Mouse (Mus musculus): ENCODE results near the gene Igsf9. TPM values are rescaled to one million over a fixed set of nuclear protein-coding genes. Genes with fewer than 3 reads are reported as not detected.
A peak's percentile ranks its signal among the peaks of the same experiment; 100 is the strongest.

The Igsf9 gene
- polyA plus RNA-seq (2015; fragmentation: Nextera tagmentation; extraction: Ambion mirVana), result 38.9 TPM in 2 replicates

- peak; percentile 92 for ATAC-seq (ENCODE audit: low FRiP score)
- Histone ChIP-seq H3K27ac (replicated peaks) (peak within 1 kb of the TSS; percentile 60), H3K4me2 (peak within 1 kb of the TSS; percentile 86), H3K9ac (replicated peaks) (peak within 1 kb of the TSS; percentile 65), H3K4me3 (replicated peaks) (peak within 1 kb of the TSS; percentile 69), H3K4me1 (peaks cover 55% of the 10 kb centered on the region), H3K36me3 (no peaks in the 10 kb centered on the region), H3K9me3 (replicated peaks) (no peaks in the 10 kb centered on the region), H3K27me3 (replicated peaks) (no peaks in the 10 kb centered on the region)
- WGBS, result under 1% methylated on average over 37 of the region's 38 CpGs
These were observed at the start of gene Igsf9 for GRCm38 (mm10) chr1:172481540-172482280. Igsf9 (plus strand) TSS chr1:172481788.

GRCm38 (mm10) chr1:172431836-172432586, 49.6 kb upstream of the Igsf9 start:
- ATAC-seq (ENCODE audit: low FRiP score), result no peak
- WGBS, result 49% methylated on average over 4 of the region's 4 CpGs
- Histone ChIP-seq H3K4me3 (replicated peaks) (no peak overlapping the region), H3K4me1 (no peaks in the 10 kb centered on the region), H3K4me2 (no peak overlapping the region), H3K9ac (replicated peaks) (no peak overlapping the region), H3K36me3 (no peaks in the 10 kb centered on the region), H3K27me3 (replicated peaks) (no peaks in the 10 kb centered on the region), H3K9me3 (replicated peaks) (no peaks in the 10 kb centered on the region), H3K27ac (replicated peaks) (no peak overlapping the region)

- H3K4me1 ChIP-seq, result no peaks in the 10 kb centered on the region
- no peaks in the 10 kb centered on the region for H3K27me3 ChIP-seq (replicated peaks)
- H3K4me2 ChIP-seq, result no peak overlapping the region
- no peaks in the 10 kb centered on the region for H3K9me3 ChIP-seq (replicated peaks)
- H3K27ac ChIP-seq (replicated peaks), result no peak overlapping the region
- whole genome bisulfite sequencing, result 90% methylated on average over 3 of the region's 3 CpGs
- ATAC-seq (ENCODE audit: low FRiP score), result no peak
- no peaks in the 10 kb centered on the region for H3K36me3 ChIP-seq
- no peak overlapping the region for H3K4me3 ChIP-seq (replicated peaks)
- no peak overlapping the region for H3K9ac ChIP-seq (replicated peaks)
These were observed 49.0 kb upstream of the Igsf9 start for GRCm38 (mm10) chr1:172432587-172432955.

GRCm38 (mm10) chr1:172433012-172433850, 48.4 kb upstream of the Igsf9 start:
- Histone ChIP-seq H3K36me3 (no peaks in the 10 kb centered on the region), H3K9me3 (replicated peaks) (no peaks in the 10 kb centered on the region), H3K9ac (replicated peaks) (no peak overlapping the region), H3K27me3 (replicated peaks) (no peaks in the 10 kb centered on the region), H3K27ac (replicated peaks) (no peak overlapping the region), H3K4me2 (no peak overlapping the region), H3K4me1 (no peaks in the 10 kb centered on the region), H3K4me3 (replicated peaks) (no peak overlapping the region)
- WGBS, result 89% methylated on average over 20 of the region's 20 CpGs
- no peak for ATAC-seq (ENCODE audit: low FRiP score)

- WGBS, result 79% methylated on average over 4 of the region's 4 CpGs
- no peak overlapping the region for H3K9ac ChIP-seq (replicated peaks)
- H3K27me3 ChIP-seq (replicated peaks), result no peaks in the 10 kb centered on the region
- no peaks in the 10 kb centered on the region for H3K9me3 ChIP-seq (replicated peaks)
- H3K27ac ChIP-seq (replicated peaks), result no peak overlapping the region
- no peak overlapping the region for H3K4me3 ChIP-seq (replicated peaks)
- no peaks in the 10 kb centered on the region for H3K4me1 ChIP-seq
- H3K36me3 ChIP-seq, result no peaks in the 10 kb centered on the region
- H3K4me2 ChIP-seq, result no peak overlapping the region
- no peak for ATAC-seq (ENCODE audit: low FRiP score)
These were observed 47.8 kb upstream of the Igsf9 start for GRCm38 (mm10) chr1:172433851-172434165.

GRCm38 (mm10) chr1:172436785-172437184, 44.8 kb upstream of the Igsf9 start:
- Histone ChIP-seq H3K4me1 (no peaks in the 10 kb centered on the region), H3K4me3 (replicated peaks) (no peak overlapping the region), H3K27me3 (replicated peaks) (no peaks in the 10 kb centered on the region), H3K36me3 (no peaks in the 10 kb centered on the region), H3K27ac (replicated peaks) (no peak overlapping the region), H3K4me2 (no peak overlapping the region), H3K9ac (replicated peaks) (no peak overlapping the region), H3K9me3 (replicated peaks) (no peaks in the 10 kb centered on the region)
- 52% methylated on average over 6 of the region's 6 CpGs for WGBS
- no peak for ATAC-seq (ENCODE audit: low FRiP score)

- Histone ChIP-seq H3K4me1 (peaks cover 3% of the 10 kb centered on the region; the same call in 1 of the 2 replicates), H3K4me2 (no peak overlapping the region), H3K36me3 (no peaks in the 10 kb centered on the region), H3K27ac (replicated peaks) (no peak overlapping the region), H3K9ac (replicated peaks) (no peak overlapping the region), H3K9me3 (replicated peaks) (no peaks in the 10 kb centered on the region), H3K27me3 (replicated peaks) (no peaks in the 10 kb centered on the region), H3K4me3 (replicated peaks) (no peak overlapping the region)
- WGBS, result 88% methylated on average over 2 of the region's 2 CpGs
- no peak for ATAC-seq (ENCODE audit: low FRiP score)
These were observed 43.0 kb upstream of the Igsf9 start for GRCm38 (mm10) chr1:172438621-172439020.

GRCm38 (mm10) chr1:172440521-172440920, 41.1 kb upstream of the Igsf9 start:
- Histone ChIP-seq H3K9me3 (replicated peaks) (no peaks in the 10 kb centered on the region), H3K36me3 (no peaks in the 10 kb centered on the region), H3K4me3 (replicated peaks) (no peak overlapping the region), H3K27me3 (replicated peaks) (no peaks in the 10 kb centered on the region), H3K4me2 (no peak overlapping the region), H3K9ac (replicated peaks) (no peak overlapping the region), H3K27ac (replicated peaks) (no peak overlapping the region), H3K4me1 (peaks cover 4% of the 10 kb centered on the region; the same call in 1 of the 2 replicates)
- WGBS, result 80% methylated on average over 3 of the region's 3 CpGs
- ATAC-seq (ENCODE audit: low FRiP score), result no peak

- peaks cover 4% of the 10 kb centered on the region; the same call in 1 of the 2 replicates for H3K4me1 ChIP-seq
- no peak for ATAC-seq (ENCODE audit: low FRiP score)
- no peak overlapping the region for H3K4me3 ChIP-seq (replicated peaks)
- H3K27me3 ChIP-seq (replicated peaks), result no peaks in the 10 kb centered on the region
- H3K9me3 ChIP-seq (replicated peaks), result no peaks in the 10 kb centered on the region
- H3K9ac ChIP-seq (replicated peaks), result no peak overlapping the region
- no peak overlapping the region for H3K27ac ChIP-seq (replicated peaks)
- H3K4me2 ChIP-seq, result no peak overlapping the region
- 91% methylated on average over 9 of the region's 9 CpGs for WGBS
- no peaks in the 10 kb centered on the region for H3K36me3 ChIP-seq
These were observed 39.6 kb upstream of the Igsf9 start for GRCm38 (mm10) chr1:172441935-172442445.

- Histone ChIP-seq H3K4me3 (replicated peaks) (no peak overlapping the region), H3K9ac (replicated peaks) (no peak overlapping the region), H3K4me2 (no peak overlapping the region), H3K36me3 (no peaks in the 10 kb centered on the region), H3K27me3 (replicated peaks) (no peaks in the 10 kb centered on the region), H3K9me3 (replicated peaks) (no peaks in the 10 kb centered on the region), H3K4me1 (peaks cover 3% of the 10 kb centered on the region; the same call in 1 of the 2 replicates), H3K27ac (replicated peaks) (no peak overlapping the region)
- ATAC-seq (ENCODE audit: low FRiP score), result no peak
- 51% methylated on average over 2 of the region's 2 CpGs for WGBS
These were observed 31.4 kb upstream of the Igsf9 start for GRCm38 (mm10) chr1:172450226-172450625.

GRCm38 (mm10) chr1:172450848-172451470, 30.6 kb upstream of the Igsf9 start:
- no peak for ATAC-seq (ENCODE audit: low FRiP score)
- Histone ChIP-seq H3K4me2 (no peak overlapping the region), H3K9ac (replicated peaks) (no peak overlapping the region), H3K27ac (replicated peaks) (no peak overlapping the region), H3K4me1 (peaks cover 3% of the 10 kb centered on the region; the same call in 1 of the 2 replicates), H3K27me3 (replicated peaks) (no peaks in the 10 kb centered on the region), H3K9me3 (replicated peaks) (no peaks in the 10 kb centered on the region), H3K36me3 (no peaks in the 10 kb centered on the region), H3K4me3 (replicated peaks) (no peak overlapping the region)
- 45% methylated on average over 17 of the region's 17 CpGs for WGBS

Measured in neural tube, embryonic 15.5 days (tissue).